Mouse (Mus musculus): ENCODE results near the gene Gm9125. TPM values are rescaled to one million over a fixed set of nuclear protein-coding genes. Genes with fewer than 3 reads are reported as not detected.
"Not testable (repeated sequence)": the region's sequence is repeated elsewhere in the genome, so short reads cannot be mapped to it uniquely, and the experiment has no call there.

Gm9125 gene
- polyA plus RNA-seq (2012; rRNA removed) = 0.12 TPM in 1 of 2 replicates, not detected in the other

- DNase-seq (ENCODE audit: low read depth, low spot score) = not testable (repeated sequence)
- 59% methylated on average over 2 of the region's 3 CpGs for WGBS
These were observed at the start of gene Gm9125 for GRCm38 (mm10) chr3:94054785-94055184. TSS of gene Gm9125 (minus strand) at chr3:94054885.

GRCm38 (mm10) chr3:94072544-94072943 lies 17.9 kb upstream of the Gm9125 start, which contains the start of gene Gm10697:
TSS of gene Gm10697 (minus strand) at chr3:94072644.
- WGBS = 63% methylated on average over 1 of the region's 3 CpGs
- not testable (repeated sequence) for DNase-seq (ENCODE audit: low read depth, low spot score)

- not testable (repeated sequence) for DNase-seq (ENCODE audit: low read depth, low spot score)
- WGBS = 25% methylated on average over 1 of the region's 5 CpGs
These were observed 5.0 kb downstream of the Gm9125 start for GRCm38 (mm10) chr3:94049566-94050121.

- WGBS = 94% methylated on average over 1 of the region's 1 CpGs
- not testable (repeated sequence) for DNase-seq (ENCODE audit: low read depth, low spot score)
These were observed 16.4 kb downstream of the Gm9125 start for GRCm38 (mm10) chr3:94038241-94038640.

- WGBS = 93% methylated on average over 16 of the region's 18 CpGs
- not testable (repeated sequence) for DNase-seq (ENCODE audit: low read depth, low spot score)
These were observed 20.3 kb downstream of the Gm9125 start for GRCm38 (mm10) chr3:94034400-94034799.

Other genes starting within 250 kb of the Gm9125 start
- not detected in 2 replicates for gene Tdpoz3, start 228.9 kb downstream of the Gm9125 start, polyA plus RNA-seq (2012; rRNA removed)
- gene Gm9117, start 111.3 kb downstream of the Gm9125 start, polyA plus RNA-seq (2012; rRNA removed) = 0.17 and 0.27 TPM in 2 replicates
- not detected in 2 replicates for gene Tdpoz5, start 93.6 kb downstream of the Gm9125 start, polyA plus RNA-seq (2012; rRNA removed)
- gene Gm10697, start 17.8 kb upstream of the Gm9125 start, polyA plus RNA-seq (2012; rRNA removed) = not detected in 2 replicates
- not detected in 2 replicates for gene Gm10696, start 123.3 kb upstream of the Gm9125 start, polyA plus RNA-seq (2012; rRNA removed)
- gene Gm5286, start 141.8 kb upstream of the Gm9125 start, polyA plus RNA-seq (2012; rRNA removed) = not detected in 2 replicates
- not detected in 2 replicates for gene Gm4778, start 209.2 kb upstream of the Gm9125 start, polyA plus RNA-seq (2012; rRNA removed)